Mouse (Mus musculus): ENCODE measurements at regions not wholly inside any gene's neighbourhood (a gene's known extent, or its start where the extent isn't known, plus 50 kb on each side); places are given as distances from the start of the nearest gene placed in this dataset.

GRCm38 (mm10) chr1:91715791-91716190 lies 85.5 kb upstream of the Twist2 start:
- Histone ChIP-seq H3K27me3 (no peaks in the 10 kb centered on the region), H3K4me3 (no peak overlapping the region), H3K36me3 (no peaks in the 10 kb centered on the region), H3K9ac (replicated peaks) (no peak overlapping the region), H3K4me2 (replicated peaks) (no peak overlapping the region), H3K4me1 (no peaks in the 10 kb centered on the region), H3K27ac (replicated peaks) (no peak overlapping the region), H3K9me3 (no peaks in the 10 kb centered on the region)
- no peak for ATAC-seq (ENCODE audit: low FRiP score, low read depth)
- WGBS, result 100% methylated on average over 2 of the region's 2 CpGs

GRCm38 (mm10) chr1:91716836-91717235 lies 84.4 kb upstream of the Twist2 start:
- WGBS, result 92% methylated on average over 2 of the region's 2 CpGs
- no peaks in the 10 kb centered on the region for H3K36me3 ChIP-seq

GRCm38 (mm10) chr1:91717961-91718360 lies 83.3 kb upstream of the Twist2 start:
- 78% methylated on average over 8 of the region's 8 CpGs for WGBS

More at GRCm38 (mm10) chr1:91716836-91717235, 84.4 kb upstream of the Twist2 start:
- ATAC-seq (ENCODE audit: low FRiP score, low read depth), result no peak
- no peaks in the 10 kb centered on the region for H3K9me3 ChIP-seq
- no peak overlapping the region for H3K9ac ChIP-seq (replicated peaks)
- H3K27me3 ChIP-seq, result no peaks in the 10 kb centered on the region
- H3K4me3 ChIP-seq, result no peak overlapping the region
- H3K4me1 ChIP-seq, result no peaks in the 10 kb centered on the region
- H3K4me2 ChIP-seq (replicated peaks), result no peak overlapping the region
- H3K27ac ChIP-seq (replicated peaks), result no peak overlapping the region

GRCm38 (mm10) chr1:91729246-91729645 lies 72.0 kb upstream of the Twist2 start:
- no peaks in the 10 kb centered on the region for H3K9me3 ChIP-seq
- peaks cover 6% of the 10 kb centered on the region for H3K27me3 ChIP-seq
- 76% methylated on average over 11 of the region's 11 CpGs for WGBS
- 0 out of 2 replicates have a peak, but pooled peaks cover 4% of the 10 kb centered on the region for H3K4me1 ChIP-seq
- no peak for ATAC-seq (ENCODE audit: low FRiP score, low read depth)
- H3K27ac ChIP-seq (replicated peaks), result no peak overlapping the region
- no peaks in the 10 kb centered on the region for H3K36me3 ChIP-seq
- no peak overlapping the region for H3K4me2 ChIP-seq (replicated peaks)
- H3K4me3 ChIP-seq, result no peak overlapping the region
- no peak overlapping the region for H3K9ac ChIP-seq (replicated peaks)

More at GRCm38 (mm10) chr1:91717961-91718360, 83.3 kb upstream of the Twist2 start:
- ATAC-seq (ENCODE audit: low FRiP score, low read depth), result no peak
- no peak overlapping the region for H3K4me3 ChIP-seq
- H3K27me3 ChIP-seq, result no peaks in the 10 kb centered on the region
- H3K4me2 ChIP-seq (replicated peaks), result no peak overlapping the region
- no peak overlapping the region for H3K9ac ChIP-seq (replicated peaks)
- H3K27ac ChIP-seq (replicated peaks), result no peak overlapping the region
- no peaks in the 10 kb centered on the region for H3K4me1 ChIP-seq
- H3K36me3 ChIP-seq, result no peaks in the 10 kb centered on the region
- no peaks in the 10 kb centered on the region for H3K9me3 ChIP-seq

GRCm38 (mm10) chr1:91730281-91730680 lies 71.0 kb upstream of the Twist2 start:
- H3K36me3 ChIP-seq, result no peaks in the 10 kb centered on the region
- H3K27me3 ChIP-seq, result peaks cover 6% of the 10 kb centered on the region
- ATAC-seq (ENCODE audit: low FRiP score, low read depth), result no peak
- H3K9ac ChIP-seq (replicated peaks), result no peak overlapping the region
- 91% methylated on average over 2 of the region's 2 CpGs for WGBS
- H3K9me3 ChIP-seq, result no peaks in the 10 kb centered on the region
- no peak overlapping the region for H3K4me3 ChIP-seq
- H3K27ac ChIP-seq (replicated peaks), result no peak overlapping the region
- no peak overlapping the region for H3K4me2 ChIP-seq (replicated peaks)
- H3K4me1 ChIP-seq, result 0 out of 2 replicates have a peak, but pooled peaks cover 4% of the 10 kb centered on the region

- Histone ChIP-seq H3K4me1 (0 out of 2 replicates have a peak, but pooled peaks cover 4% of the 10 kb centered on the region), H3K27ac (replicated peaks) (no peak overlapping the region), H3K27me3 (peaks cover 6% of the 10 kb centered on the region), H3K4me3 (no peak overlapping the region), H3K36me3 (no peaks in the 10 kb centered on the region), H3K9me3 (no peaks in the 10 kb centered on the region), H3K4me2 (replicated peaks) (no peak overlapping the region), H3K9ac (replicated peaks) (no peak overlapping the region)
- ATAC-seq (ENCODE audit: low FRiP score, low read depth), result no peak
- 87% methylated on average over 13 of the region's 13 CpGs for WGBS
Observed at GRCm38 (mm10) chr1:91731703-91732102, 69.6 kb upstream of the Twist2 start.

- no peak overlapping the region for H3K4me3 ChIP-seq
- no peak overlapping the region for H3K9ac ChIP-seq (replicated peaks)
- no peak overlapping the region for H3K27ac ChIP-seq (replicated peaks)
- WGBS, result 59% methylated on average over 12 of the region's 12 CpGs
- ATAC-seq (ENCODE audit: low FRiP score, low read depth), result no peak
- H3K36me3 ChIP-seq, result no peaks in the 10 kb centered on the region
- 0 out of 2 replicates have a peak, but pooled peaks cover 4% of the 10 kb centered on the region for H3K4me1 ChIP-seq
- no peaks in the 10 kb centered on the region for H3K9me3 ChIP-seq
- H3K4me2 ChIP-seq (replicated peaks), result no peak overlapping the region
- peaks cover 6% of the 10 kb centered on the region for H3K27me3 ChIP-seq
Observed at GRCm38 (mm10) chr1:91732461-91732861, 68.8 kb upstream of the Twist2 start.

- WGBS, result 100% methylated on average over 2 of the region's 2 CpGs
- no peak overlapping the region for H3K4me2 ChIP-seq (replicated peaks)
- H3K9ac ChIP-seq (replicated peaks), result no peak overlapping the region
- H3K27me3 ChIP-seq, result peaks cover 6% of the 10 kb centered on the region
- no peaks in the 10 kb centered on the region for H3K9me3 ChIP-seq
- H3K4me3 ChIP-seq, result no peak overlapping the region
- ATAC-seq (ENCODE audit: low FRiP score, low read depth), result no peak
- no peaks in the 10 kb centered on the region for H3K36me3 ChIP-seq
- H3K27ac ChIP-seq (replicated peaks), result no peak overlapping the region
- H3K4me1 ChIP-seq, result 0 out of 2 replicates have a peak, but pooled peaks cover 4% of the 10 kb centered on the region
Observed at GRCm38 (mm10) chr1:91734731-91735130, 66.5 kb upstream of the Twist2 start.

GRCm38 (mm10) chr1:91735436-91735835 lies 65.8 kb upstream of the Twist2 start:
- Histone ChIP-seq H3K4me2 (replicated peaks) (no peak overlapping the region), H3K36me3 (no peaks in the 10 kb centered on the region), H3K4me1 (0 out of 2 replicates have a peak, but pooled peaks cover 4% of the 10 kb centered on the region), H3K9me3 (no peaks in the 10 kb centered on the region), H3K27me3 (peaks cover 6% of the 10 kb centered on the region), H3K27ac (replicated peaks) (no peak overlapping the region), H3K9ac (replicated peaks) (no peak overlapping the region), H3K4me3 (no peak overlapping the region)
- ATAC-seq (ENCODE audit: low FRiP score, low read depth), result no peak
- whole genome bisulfite sequencing, result 75% methylated on average over 4 of the region's 5 CpGs

- WGBS, result 88% methylated on average over 8 of the region's 8 CpGs
- no peak for ATAC-seq (ENCODE audit: low FRiP score, low read depth)
Observed at GRCm38 (mm10) chr1:91740661-91741060, 60.6 kb upstream of the Twist2 start.

GRCm38 (mm10) chr1:91742031-91742430 lies 59.2 kb upstream of the Twist2 start:
- Histone ChIP-seq H3K27ac (replicated peaks) (no peak overlapping the region), H3K9me3 (no peaks in the 10 kb centered on the region), H3K4me2 (replicated peaks) (no peak overlapping the region), H3K4me1 (no peaks in the 10 kb centered on the region), H3K9ac (replicated peaks) (no peak overlapping the region), H3K36me3 (no peaks in the 10 kb centered on the region), H3K4me3 (no peak overlapping the region), H3K27me3 (peaks cover 22% of the 10 kb centered on the region)
- 89% methylated on average over 7 of the region's 7 CpGs for WGBS
- no peak for ATAC-seq (ENCODE audit: low FRiP score, low read depth)

More at GRCm38 (mm10) chr1:91740661-91741060, 60.6 kb upstream of the Twist2 start:
- Histone ChIP-seq H3K4me3 (no peak overlapping the region), H3K9ac (replicated peaks) (no peak overlapping the region), H3K9me3 (no peaks in the 10 kb centered on the region), H3K36me3 (no peaks in the 10 kb centered on the region), H3K4me1 (no peaks in the 10 kb centered on the region), H3K27ac (replicated peaks) (no peak overlapping the region), H3K27me3 (peaks cover 11% of the 10 kb centered on the region; the same call in 1 of the 2 replicates), H3K4me2 (replicated peaks) (no peak overlapping the region)

- H3K4me1 ChIP-seq, result no peaks in the 10 kb centered on the region
- WGBS, result 71% methylated on average over 3 of the region's 3 CpGs
- H3K27ac ChIP-seq (replicated peaks), result no peak overlapping the region
- no peak overlapping the region for H3K9ac ChIP-seq (replicated peaks)
- no peak overlapping the region for H3K4me2 ChIP-seq (replicated peaks)
- H3K27me3 ChIP-seq, result peaks cover 24% of the 10 kb centered on the region
- ATAC-seq (ENCODE audit: low FRiP score, low read depth), result no peak
- H3K9me3 ChIP-seq, result no peaks in the 10 kb centered on the region
- H3K36me3 ChIP-seq, result no peaks in the 10 kb centered on the region
- no peak overlapping the region for H3K4me3 ChIP-seq
Observed at GRCm38 (mm10) chr1:91742914-91743313, 58.3 kb upstream of the Twist2 start.

- Histone ChIP-seq H3K9ac (replicated peaks) (no peak overlapping the region), H3K4me2 (replicated peaks) (no peak overlapping the region), H3K4me3 (no peak overlapping the region), H3K4me1 (no peaks in the 10 kb centered on the region), H3K9me3 (no peaks in the 10 kb centered on the region), H3K36me3 (no peaks in the 10 kb centered on the region), H3K27ac (replicated peaks) (no peak overlapping the region), H3K27me3 (peaks cover 35% of the 10 kb centered on the region)
- 98% methylated on average over 3 of the region's 3 CpGs for WGBS
- ATAC-seq (ENCODE audit: low FRiP score, low read depth), result no peak
Observed at GRCm38 (mm10) chr1:91744076-91744475, 57.2 kb upstream of the Twist2 start.
